Mouse (Mus musculus) E14TG2a.4 (cell line): ENCODE results near the gene Mstn.

Source experiments
- CTCF ChIP-seq: conservative IDR thresholded peaks from 2 replicates; pipeline ENCODE4 v1.5.1; 2014; ENCODE audit warnings: low read length
- NANOG ChIP-seq: IDR thresholded peaks from 2 replicates; pipeline ENCODE4 v1.6.1; 2014; ENCODE audit warnings: borderline replicate concordance, low read length, mixed read lengths
- POU5F1 ChIP-seq: IDR thresholded peaks from 2 replicates; pipeline ENCODE4 v1.6.1; 2014; ENCODE audit warnings: low read length, borderline replicate concordance

- TF ChIP-seq CTCF: peak; percentile 45
- TF ChIP-seq NANOG: no peak
- TF ChIP-seq POU5F1: no peak
Observed at GRCm38 (mm10) chr1:53093180-53093579, 31.7 kb downstream of the Mstn start.
